Mouse (Mus musculus) ovary, postnatal 14 days (tissue): ENCODE measurements around the gene Ube2m.
A peak's percentile ranks its signal among the peaks of the same experiment; 100 is the strongest.

Source experiments
- DNase-seq: peaks from one replicate; pipeline ENCODE4 v3.0.0; 2022; ENCODE audit warnings: low spot score

Ube2m gene

DNA sequence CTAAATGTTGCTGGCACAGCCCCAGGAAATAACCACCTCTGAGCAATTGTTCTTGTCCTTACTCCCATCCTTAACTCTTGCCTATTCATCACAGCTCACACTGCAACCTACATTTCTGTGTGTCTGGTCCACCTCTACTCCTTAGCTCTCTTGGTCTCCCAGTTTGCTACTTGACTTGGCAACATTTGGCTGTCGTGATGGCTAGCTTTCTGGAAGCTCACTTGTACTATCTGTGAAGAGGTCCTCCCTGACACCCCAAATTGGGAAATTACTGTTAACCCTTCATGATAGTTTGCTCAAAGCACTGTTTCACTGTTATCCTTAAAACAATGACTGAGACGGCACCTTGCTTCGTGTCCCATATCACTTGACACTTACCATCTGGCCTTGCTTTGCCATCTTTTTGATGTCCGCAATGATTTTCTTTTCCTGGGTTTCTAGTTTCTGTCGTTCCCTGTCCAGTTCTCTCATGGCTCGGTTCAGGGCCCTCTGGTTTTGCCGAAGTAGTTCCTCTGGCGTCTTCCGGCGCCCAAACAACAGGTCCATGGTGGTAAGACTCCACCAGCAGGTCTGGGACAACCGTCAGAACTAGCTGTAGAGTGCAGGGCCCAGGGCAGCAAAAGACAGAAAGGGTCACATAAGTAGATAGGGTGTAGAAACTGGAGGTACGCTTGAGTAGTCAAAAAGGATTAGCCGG, 4.5 kb downstream of the Ube2m start:
- DNase-seq: no peak

DNA sequence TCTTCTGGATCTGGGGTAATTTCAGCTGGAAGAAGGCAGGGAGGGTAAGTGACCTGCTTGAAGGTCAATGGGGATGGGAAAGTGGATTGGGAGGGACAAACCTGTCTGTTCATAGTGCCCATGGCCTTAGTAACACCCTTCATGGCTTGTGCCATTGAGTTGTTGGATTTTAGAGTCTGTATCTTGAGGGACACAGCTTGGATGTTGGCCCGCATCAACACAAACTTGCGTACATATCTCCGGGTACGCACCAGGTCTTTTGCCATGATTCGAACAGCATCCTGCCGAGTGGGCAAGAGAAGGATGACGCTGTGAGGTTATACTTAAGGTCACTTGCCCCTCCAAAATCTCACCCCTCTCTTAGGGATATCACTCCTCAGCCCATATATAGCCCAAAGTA, 5.5 kb downstream of the Ube2m start:
- DNase-seq: no peak

DNA sequence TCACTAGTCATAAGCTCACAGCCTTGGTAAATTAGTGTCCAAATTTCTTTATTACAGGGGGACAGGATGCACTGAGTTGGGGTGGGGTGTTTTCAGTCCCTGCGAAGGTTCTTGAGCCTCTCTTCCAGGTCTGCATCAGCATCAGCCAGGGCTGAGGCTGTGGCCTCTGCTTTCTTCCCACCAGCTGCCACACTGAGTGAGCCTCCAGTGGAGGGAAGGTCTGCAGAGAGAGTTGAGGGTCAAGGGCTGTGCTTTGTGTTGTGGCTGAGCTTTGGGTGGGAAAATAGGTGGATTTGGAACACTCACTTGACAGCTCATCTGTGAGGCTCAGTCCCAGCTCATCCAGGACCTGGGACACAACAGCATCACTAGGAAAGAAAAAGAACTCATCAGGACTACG, 6.1 kb downstream of the Ube2m start:
- DNase-seq: no peak

DNA sequence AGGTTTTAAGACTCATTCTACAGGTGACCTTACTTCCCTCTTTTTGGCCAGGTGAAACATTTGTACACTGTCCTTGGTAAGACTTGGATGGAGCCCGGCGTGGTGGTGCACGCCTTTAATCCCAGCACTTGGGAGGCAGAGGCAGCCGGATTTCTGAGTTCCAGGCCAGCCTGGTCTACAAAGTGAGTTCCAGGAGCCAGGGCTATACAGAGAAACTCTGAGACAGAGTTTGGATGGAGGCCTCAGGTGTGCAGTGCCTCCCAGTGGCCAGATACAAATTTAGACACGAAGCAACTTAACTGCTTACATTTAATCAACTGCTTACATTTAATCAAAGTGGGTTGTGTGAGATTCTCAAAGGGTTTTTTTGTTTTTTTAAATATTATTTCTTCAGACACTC, 7.0 kb downstream of the Ube2m start:
- DNase-seq: no peak

DNA sequence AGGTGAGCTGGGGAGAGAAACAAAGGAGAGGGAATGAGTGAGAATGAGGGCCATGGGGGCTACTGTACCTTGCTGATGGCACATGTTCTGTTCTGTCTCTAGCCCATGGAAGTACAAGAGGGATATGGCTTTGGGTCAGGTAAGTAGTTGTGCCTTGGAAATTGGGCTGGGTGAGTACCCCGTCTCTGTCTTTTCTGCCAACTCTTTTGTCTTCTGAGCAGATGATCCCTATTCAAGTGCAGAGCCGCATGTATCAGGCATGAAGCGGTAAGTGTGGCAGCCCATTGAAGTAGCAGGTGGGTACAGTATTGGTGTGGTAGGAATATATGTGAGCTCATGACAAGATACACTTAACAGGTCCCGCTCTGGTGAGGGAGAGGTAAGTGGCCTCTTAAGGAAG, 9.1 kb downstream of the Ube2m start:
- no peak for DNase-seq

DNA sequence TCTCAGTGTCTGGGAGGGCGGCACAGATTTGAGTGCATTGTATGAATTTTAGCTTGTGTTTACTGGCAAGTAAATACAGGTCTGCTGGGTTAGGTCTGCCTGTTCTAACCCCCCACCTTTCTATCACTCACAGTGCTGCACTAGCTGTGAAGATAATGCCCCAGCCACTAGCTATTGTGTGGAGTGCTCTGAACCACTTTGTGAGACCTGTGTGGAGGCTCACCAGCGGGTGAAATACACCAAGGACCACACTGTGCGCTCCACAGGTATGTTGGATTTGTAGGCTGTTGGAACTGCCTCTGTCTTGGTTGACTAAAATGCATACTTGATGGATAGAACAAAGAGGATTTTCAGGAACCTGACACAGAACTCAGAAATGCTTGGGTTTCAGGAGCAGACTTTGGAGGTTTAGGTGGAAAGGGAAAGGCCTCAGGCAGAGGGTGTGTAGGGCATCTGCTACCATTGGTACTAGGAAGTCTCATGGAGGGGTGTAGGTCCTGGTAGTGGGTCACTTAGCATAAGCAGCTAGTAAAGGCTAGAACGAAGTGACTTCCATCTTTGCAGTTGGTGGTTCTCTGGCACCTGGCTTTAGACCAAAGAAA, 12.5 kb downstream of the Ube2m start:
- DNase-seq: no peak

DNA sequence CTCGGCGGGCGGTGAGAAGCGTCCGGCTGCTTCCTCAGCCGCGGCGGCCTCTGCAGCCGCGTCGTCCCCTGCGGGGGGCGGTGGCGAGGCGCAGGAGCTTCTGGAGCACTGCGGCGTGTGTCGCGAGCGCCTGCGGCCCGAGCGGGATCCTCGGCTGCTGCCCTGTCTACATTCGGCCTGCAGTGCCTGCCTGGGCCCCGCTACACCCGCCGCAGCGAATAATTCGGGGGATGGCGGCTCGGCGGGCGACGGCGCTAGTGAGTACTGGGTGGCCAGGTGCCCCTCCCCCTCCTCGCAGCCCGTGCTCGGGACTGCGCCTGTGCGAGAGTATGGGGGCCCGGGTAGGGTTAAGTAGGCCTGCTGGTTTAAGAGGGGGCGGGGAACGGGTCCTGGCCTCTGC, 13.3 kb downstream of the Ube2m start:
- peak; percentile 67 for DNase-seq

DNA sequence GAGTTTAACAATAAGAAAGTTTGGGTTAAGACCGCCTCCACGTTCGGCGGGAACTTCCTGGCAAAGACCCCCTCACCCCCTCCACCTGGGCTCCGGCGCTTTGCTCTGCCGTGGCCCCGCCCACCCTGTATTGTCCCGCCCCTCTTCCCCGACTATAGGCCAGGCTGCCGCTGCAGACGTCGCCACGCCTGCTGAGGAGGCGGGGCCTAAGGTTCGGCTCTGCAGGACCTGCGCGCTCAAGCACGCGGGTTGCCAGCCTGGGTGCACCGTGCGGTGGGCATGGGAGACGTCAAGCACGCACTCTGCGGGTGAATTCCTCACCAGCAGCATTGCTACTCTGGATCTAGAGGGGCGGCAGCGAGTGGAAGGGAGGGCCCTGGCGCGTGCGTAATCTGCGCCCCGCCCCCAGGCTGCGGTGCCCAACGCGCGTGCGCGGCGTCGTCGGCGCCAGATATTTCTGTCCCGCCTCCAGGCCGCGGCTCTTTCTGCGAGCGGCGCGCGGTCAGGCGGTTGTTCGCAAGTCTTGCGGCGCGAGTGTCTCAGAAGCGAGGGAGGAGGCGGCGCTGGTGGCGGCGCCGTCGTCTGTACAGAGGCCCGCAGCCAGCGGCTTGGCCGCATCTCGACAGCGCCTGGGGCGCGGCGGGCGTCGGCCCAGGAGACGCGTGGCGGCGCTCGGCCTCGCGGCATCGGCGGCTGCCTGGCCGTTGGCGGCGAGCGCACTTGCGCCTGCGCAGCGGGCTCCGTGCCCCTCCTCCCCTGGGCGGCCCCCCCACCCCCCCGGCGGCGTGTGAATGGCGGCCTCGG, 13.9 kb downstream of the Ube2m start:
- peak; percentile 93 for DNase-seq

DNA sequence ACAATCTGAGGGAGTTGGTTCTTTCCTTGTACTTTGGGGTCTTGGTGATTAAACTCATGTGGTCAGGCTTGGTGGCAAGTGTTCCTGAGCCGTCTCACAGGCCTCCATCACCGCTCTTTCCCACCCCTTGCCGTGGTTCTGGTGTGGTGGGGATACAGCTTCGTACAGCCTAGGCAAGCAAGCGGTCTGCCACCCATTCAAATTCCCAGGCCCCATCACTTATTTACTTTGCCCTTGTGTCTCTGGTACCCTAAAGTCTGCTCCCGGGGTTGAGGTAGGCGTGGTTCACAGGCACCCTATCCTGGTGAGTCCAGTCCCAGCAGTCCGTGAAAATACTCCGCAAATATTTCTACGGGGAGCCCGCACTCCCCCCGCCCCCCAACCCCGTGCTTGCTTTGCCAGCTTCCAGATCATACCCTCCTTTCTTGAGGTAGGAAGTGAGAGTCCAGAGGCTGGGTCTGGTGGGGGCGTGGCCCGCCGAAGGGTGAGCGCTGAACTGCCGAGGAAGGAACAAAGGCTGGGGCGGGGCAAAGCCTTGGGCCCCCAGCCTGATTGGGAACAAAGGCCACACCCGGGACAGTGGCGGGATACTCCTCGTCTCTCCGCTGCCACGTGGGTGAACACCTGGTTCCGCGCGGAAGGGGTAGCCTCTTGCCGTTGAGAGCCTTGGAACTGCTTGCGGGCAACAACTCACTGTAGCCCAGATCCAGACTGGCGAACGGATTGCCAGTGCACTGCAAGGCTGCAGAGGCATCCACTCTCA, 15.1 kb downstream of the Ube2m start:
- DNase-seq: peak; percentile 48

DNA sequence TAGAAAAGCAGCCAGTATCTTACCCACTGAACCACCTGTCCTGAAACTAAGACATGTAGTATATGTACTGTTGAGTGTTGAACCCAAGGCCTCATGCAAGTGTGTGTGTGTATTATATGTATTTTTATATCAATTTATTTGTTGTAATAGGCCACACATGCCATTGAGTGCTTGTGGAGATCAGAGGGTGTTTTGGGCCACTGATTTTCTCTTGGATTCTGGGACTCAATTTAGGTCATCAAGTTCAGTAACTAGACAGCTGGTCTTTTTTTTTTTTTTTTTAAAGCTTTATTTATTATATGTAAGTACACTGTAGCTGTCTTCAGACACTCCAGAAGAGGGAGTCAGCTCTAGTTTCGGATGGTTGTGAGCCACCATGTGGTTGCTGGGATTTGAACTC, 22.9 kb downstream of the Ube2m start:
- DNase-seq: no peak

DNA sequence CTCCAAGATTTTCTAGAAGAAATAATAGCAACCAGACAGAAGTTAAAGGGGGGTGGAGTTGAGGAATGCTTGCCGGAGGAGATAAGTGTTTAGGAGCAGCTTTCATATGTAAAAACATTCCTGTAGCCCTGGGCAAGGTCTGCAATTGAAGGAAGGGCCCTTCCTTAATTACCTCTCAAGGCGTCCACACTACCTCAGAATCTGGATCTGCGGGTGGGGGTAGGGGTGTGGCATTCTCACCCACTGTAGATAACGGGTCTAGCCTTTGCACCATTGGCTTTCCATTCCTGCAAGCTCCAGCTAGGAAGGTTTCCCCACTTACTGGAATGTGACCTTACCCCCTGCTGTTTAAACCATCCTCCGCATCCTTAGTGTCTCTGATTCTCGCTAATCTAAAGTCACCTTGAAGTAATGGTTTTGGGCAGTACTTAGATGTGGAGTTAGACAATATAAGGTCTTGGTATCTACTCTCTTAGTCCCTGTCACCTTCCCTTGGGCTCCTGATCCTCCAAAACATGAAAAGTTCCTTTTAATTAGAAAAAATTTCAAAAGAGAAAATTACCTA, 23.7 kb downstream of the Ube2m start:
- no peak for DNase-seq

DNA sequence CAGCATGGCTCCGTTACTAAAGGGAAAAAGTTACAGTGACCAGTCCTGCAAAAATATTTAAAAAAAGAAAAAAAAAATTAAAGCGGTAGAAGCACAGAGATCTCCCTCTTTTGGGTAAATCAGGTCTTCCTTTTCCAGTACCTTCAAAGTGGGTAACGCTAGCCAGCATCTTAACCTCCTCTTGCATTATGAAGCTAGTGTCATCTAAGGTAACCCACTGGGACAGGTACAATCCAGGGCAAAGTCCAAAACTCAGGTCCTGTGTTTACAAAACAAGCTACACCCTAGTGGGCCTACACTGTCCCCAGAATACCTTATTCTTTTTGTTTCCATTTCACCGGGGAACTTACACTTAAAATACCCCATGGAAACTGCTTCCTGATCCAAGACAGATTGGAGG, 24.4 kb downstream of the Ube2m start:
- DNase-seq: no peak

DNA sequence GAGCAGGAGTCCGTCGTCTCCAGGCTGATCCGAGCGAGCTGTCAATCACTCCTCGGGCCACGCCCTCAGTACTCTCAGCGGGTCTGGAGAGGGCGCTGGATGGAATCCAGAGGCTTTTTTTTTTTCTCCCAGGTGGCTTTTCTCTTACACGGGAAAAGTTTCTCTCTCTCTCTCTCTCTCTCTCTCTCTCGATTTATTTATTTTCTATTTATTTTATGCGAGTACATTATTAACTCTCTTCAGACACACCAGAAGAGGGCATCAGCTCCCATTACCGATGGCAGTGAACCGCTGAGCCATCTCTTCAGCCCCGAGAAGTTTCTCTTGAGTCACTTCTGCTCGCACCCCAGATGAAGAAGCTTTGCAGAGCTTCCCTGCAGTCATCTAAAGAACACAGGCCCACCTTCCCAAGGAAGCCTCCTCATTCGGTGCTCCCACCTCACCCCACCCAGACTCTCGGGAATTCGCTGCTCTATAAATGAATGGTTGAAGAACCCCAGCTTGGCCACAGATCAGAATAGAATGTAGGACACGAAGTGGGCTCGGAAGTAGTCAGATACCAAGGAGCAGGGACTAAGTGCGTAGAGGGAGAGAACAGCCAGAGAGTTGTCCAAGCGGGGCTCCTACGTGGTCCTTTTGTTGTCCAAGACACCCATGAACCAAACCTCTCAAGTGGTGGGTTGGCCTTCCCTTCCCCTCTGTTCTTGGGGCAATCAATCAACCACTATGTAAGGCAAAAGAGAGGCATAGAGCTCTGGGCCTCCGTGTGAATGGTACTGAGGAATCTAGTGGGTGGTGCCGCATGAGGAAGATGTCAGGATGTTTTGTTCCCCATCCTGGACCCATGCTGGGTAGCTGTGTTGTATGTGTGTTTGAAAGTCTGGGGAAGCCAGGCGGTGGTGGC, 27.8 kb downstream of the Ube2m start, which contains the start of gene Zbtb45:
Zbtb45 (minus strand) TSS at position 30 of the 904 bp plus-strand sequence.
- DNase-seq: no peak

DNA sequence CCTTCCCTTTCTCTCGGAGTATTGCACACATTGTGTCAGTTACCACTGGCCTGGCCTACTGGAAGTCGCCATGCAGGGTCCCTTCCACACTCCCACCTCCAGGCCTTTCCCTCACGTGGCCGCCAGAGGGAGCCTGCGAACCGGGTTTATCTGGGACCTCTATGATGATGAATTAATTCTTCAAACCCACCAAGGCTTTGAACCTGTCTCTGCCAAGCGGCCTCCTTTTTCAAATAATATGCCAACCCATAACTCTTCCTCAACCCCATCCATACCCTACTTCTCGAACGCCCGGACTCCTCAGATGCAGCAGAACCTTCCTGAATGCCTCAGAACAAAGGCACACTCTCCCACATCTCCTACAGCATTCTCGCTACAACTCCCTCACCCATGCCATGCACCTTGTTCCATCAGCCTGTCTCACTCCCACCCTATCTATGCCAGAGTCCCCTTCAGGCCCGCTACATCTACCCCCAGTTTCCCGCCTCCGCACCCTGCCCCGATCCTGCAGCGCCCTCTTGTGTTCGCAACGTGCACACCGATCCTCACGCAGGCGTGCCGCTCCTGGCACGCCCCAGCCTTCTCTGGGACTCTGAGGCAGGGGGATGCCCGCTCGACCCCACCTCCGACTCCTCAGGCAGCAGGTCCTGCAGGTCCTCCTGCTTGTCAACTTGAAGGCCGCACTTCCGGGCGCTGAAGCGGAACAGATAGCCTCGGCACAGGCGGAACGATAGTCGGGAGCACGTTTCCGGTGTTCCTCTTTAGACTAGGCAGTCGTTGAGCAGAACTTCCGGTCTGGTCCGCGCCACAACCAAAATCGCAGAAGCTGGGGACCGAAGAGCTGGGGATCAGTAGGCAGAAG, 28.7 kb downstream of the Ube2m start:
- DNase-seq: peak; percentile 88

DNA sequence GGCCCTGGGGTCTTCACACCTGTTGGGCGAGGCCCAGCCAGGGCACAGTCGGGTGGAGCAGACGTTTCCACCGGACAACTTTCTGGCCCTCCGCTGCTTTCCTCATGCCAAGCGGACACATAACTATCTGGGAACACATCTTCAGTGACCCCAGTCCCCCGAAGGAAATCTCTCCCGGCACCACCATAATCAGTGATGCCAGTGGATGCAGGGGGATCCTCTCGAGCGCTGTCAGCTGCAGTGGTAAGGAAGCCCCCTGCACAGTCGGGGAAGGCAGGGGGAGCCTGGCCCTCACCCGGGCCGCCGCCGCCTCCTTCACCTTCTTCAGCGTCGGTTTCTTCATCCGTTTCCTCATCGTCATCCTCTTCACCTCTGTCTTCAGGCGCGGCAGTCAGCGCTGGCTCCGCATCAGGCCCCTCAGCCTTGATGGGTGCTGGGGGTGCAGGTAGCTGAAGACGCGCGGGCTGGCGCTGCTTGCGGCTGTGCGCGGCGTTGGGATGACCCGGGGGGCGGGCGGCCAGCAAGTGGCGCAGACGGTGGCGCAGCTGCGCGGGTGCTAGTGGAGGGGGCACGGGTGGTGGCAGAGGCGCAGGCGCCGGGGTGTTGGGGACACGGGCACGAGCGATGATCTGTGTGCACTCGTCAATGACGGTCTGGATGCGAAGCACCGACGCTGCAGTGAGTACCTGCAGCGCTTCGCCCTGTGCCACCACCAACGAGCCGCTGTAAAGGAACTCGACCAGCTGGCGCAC, 30.6 kb downstream of the Ube2m start:
- DNase-seq: no peak

DNA sequence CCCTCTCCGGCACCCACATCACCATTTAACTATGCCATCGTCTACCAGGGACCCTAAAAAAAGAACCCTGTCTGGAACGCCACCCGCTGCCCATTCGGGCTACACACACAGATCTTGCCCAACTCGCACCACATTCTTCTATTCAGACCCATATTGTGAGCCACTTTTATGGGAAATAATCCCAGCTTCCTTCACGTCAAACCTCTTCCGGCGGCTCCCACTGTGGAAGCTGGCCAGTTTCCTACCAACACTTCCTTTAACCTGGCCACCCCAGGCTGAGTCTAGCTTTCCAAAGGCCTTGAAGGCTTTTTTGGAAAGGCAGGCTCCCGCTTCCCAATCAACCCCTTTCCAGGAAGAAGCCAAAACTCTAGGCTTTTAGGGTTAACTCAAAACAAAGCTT, 31.5 kb downstream of the Ube2m start:
- no peak for DNase-seq

DNA sequence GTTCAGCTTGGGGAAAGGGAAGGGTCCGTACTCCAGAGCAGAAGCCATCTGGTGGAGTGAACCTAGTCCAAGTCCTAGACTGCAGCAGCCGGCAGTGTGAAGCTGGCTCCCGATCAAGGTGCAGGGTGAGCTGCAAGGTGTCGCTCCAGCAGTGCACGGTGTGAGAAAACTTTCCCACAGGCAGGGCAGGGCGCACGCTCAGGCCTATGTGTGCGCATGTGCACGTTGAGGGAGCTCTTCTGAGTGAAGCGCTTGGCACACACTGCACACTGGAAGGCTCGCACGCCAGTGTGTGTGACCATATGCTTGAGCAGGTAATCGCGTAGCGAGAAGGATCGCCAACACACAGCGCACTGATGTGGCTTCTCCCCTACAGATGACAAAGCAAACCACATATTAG, 32.1 kb downstream of the Ube2m start:
- DNase-seq: no peak

DNA sequence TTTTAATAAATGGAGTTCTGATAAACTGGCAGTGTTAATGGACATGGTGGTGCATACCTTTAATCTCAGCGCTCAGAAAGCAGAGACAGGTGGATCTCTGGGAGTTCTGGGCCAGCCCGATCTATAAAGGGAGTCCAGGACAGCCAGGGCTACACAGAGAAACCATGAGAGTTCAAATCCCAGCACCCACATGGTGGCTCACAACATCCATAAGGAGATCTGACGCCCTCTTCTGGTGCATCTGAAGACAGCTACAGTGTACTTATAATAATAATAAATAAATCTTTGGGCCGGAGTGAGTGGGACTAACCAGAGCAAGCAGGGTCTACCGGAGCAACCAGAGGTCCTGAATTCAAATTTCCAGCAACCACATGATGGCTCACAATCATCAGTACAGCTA, 34.7 kb downstream of the Ube2m start:
- DNase-seq: no peak

DNA sequence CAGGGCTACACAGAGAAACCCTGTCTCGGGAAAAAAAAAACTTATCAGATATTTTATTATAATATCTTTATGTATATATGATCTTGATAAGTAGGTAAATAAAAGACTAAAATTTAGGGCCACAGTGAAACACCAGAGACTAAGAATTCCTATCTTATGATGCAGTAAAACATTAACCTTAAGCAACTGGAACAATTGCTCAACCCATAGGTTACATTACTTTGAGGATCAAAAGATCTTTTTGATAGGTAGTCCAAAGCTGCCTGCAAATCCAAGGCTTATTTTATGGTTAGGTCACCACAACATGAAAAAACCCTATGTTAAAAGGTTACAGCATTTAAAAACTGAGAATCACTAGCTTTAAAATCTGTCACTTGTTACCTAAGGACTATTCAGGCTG, 36.5 kb downstream of the Ube2m start:
- no peak for DNase-seq
